Mouse (Mus musculus) thymus, adult 2 months (tissue): ENCODE measurements around the gene Olfr1410.

ENCODE experiments used
- CTCF ChIP-seq: fragments of 200-500 bp; IDR thresholded peaks from 2 replicates; pipeline ENCODE4 v1.5.1; 2012; ENCODE audit warnings: mild to moderate bottlenecking, control low read depth, low read length, moderate library complexity, borderline replicate concordance; ENCODE audit not compliant: control insufficient read depth, poor library complexity, insufficient read depth; ENCODE audit errors: extremely low read depth
- POLR2A ChIP-seq: fragments of 200-500 bp; IDR thresholded peaks from 2 replicates; pipeline ENCODE4 v1.6.1; 2012; ENCODE audit warnings: mild to moderate bottlenecking, low read length, control low read depth, moderate library complexity; ENCODE audit not compliant: control insufficient read depth, poor library complexity, insufficient read depth; ENCODE audit errors: extremely low read depth

GRCm38 (mm10) chr1:92657025-92657820 is 51.6 kb downstream of the Olfr1410 start:
- no peak for TF ChIP-seq CTCF
- TF ChIP-seq POLR2A: no peak
